Mouse (Mus musculus) midbrain, postnatal 0 days (tissue): ENCODE measurements at regions not wholly inside any gene's neighbourhood (a gene's known extent, or its start where the extent isn't known, plus 50 kb on each side); places are given as distances from the start of the nearest gene placed in this dataset.

ENCODE experiments used
- ATAC-seq: fragments of 200-750 bp; cut with Nextera tagmentation; 2 replicates; pipeline ENCODE4 v1.8.0; 2017; ENCODE audit warnings: moderate number of reproducible peaks, mild to moderate bottlenecking, moderate TSS enrichment, moderate library complexity; ENCODE audit not compliant: low FRiP score
- DNase-seq: peaks from one replicate; pipeline ENCODE4 v3.0.0-alpha.2; 2015; ENCODE audit warnings: low spot score
- H3K27ac ChIP-seq: fragments of 300-500 bp; sonication (generic); 2 replicates; pipeline ENCODE4 v1.5.1; 2014; ENCODE audit warnings: low read depth, mild to moderate bottlenecking, low read length, mixed read lengths
- H3K27me3 ChIP-seq: fragments of 300-500 bp; sonication (generic); 2 replicates; pipeline ENCODE4 v1.6.1; 2014; ENCODE audit warnings: low read length, control low read depth, mixed read lengths; ENCODE audit not compliant: insufficient read depth
- H3K36me3 ChIP-seq: fragments of 300-500 bp; sonication (generic); 2 replicates; pipeline ENCODE4 v1.6.1; 2014; ENCODE audit warnings: low read length, control low read depth, mixed read lengths; ENCODE audit not compliant: insufficient read depth
- H3K4me1 ChIP-seq: fragments of 300-500 bp; sonication (generic); 2 replicates; pipeline ENCODE4 v1.6.1; 2014; ENCODE audit warnings: mild to moderate bottlenecking, control low read depth, antibody characterized with exemption, low read length, mixed read lengths; ENCODE audit not compliant: insufficient read depth
- H3K4me2 ChIP-seq: fragments of 300-500 bp; sonication (generic); 2 replicates; pipeline ENCODE4 v1.6.1; 2014; ENCODE audit warnings: low read depth, mild to moderate bottlenecking, low read length, mixed read lengths; ENCODE audit not compliant: poor library complexity, severe bottlenecking
- H3K4me3 ChIP-seq: fragments of 300-500 bp; sonication (generic); 2 replicates; pipeline ENCODE4 v1.5.1; 2014; ENCODE audit warnings: low read depth, mild to moderate bottlenecking, low read length, moderate library complexity
- H3K9ac ChIP-seq: fragments of 300-500 bp; sonication (generic); replicated peaks from 2 replicates; pipeline ENCODE4 v1.6.1; 2014; ENCODE audit warnings: mild to moderate bottlenecking, low read length, moderate library complexity, mixed read lengths; ENCODE audit not compliant: poor library complexity, severe bottlenecking
- H3K9me3 ChIP-seq: fragments of 300-500 bp; sonication (generic); 2 replicates; pipeline ENCODE4 v1.6.1; 2016; ENCODE audit warnings: low read length, control low read depth
- CTCF ChIP-seq: IDR thresholded peaks from 2 replicates; pipeline ENCODE4 v1.5.1; 2016; ENCODE audit warnings: antibody characterized with exemption, mild to moderate bottlenecking
- WGBS: fragments of 180-500 bp; shearing (Covaris S2); extraction: QIAGEN DNeasy Blood & Tissue Kit; methylation state at CpG from one replicate; pipeline ENCODE4 v1.1.7; 2014; 5-methylcytosine and 5-hydroxymethylcytosine counted together

DNA sequence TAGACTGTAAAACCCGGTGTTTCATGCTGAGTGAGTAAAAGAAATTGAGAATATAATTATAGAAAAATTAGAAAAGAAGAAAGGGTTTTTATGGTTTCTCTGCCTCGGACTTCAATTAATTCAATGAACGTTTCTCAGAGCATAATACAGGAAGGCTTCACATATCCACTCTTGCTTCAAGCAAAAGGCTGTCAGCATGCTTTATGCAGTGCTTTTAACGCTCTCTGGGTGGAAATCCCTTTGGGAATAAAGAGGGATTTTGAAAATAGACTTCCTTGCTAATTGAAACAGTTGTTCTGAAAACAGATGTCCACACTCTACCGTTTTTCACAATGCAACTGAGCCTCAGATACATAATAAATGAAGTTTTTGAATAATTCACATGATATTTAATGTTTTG lies 253.2 kb upstream of the Slitrk6 start:
- no peak overlapping the region for H3K9ac ChIP-seq
- no peaks in the 10 kb centered on the region for H3K36me3 ChIP-seq
- WGBS = 22% methylated on average over 5 of the region's 5 CpGs
- H3K4me1 ChIP-seq = no peaks in the 10 kb centered on the region
- no peak for TF ChIP-seq CTCF
- no peaks in the 10 kb centered on the region for H3K9me3 ChIP-seq
- no peak overlapping the region for H3K4me3 ChIP-seq
- ATAC-seq (no peak), DNase-seq (peak; percentile 30)
- H3K27me3 ChIP-seq = no peaks in the 10 kb centered on the region
- H3K27ac ChIP-seq = no peak overlapping the region
- H3K4me2 ChIP-seq = no peak overlapping the region
